Mouse (Mus musculus): ENCODE results near the gene Slfn2. TPM values are rescaled to one million over a fixed set of nuclear protein-coding genes. Genes with fewer than 3 reads are reported as not detected.
A peak's percentile ranks its signal among the peaks of the same experiment; 100 is the strongest.
"Not testable (repeated sequence)": the region's sequence is repeated elsewhere in the genome, so short reads cannot be mapped to it uniquely, and the experiment has no call there.

The Slfn2 gene
- total RNA-seq (2012; rRNA removed), result 0.26 and 2.0 TPM in 2 replicates

GRCm38 (mm10) chr11:83064946-83065345 lies at the start of gene Slfn2:
TSS of gene Slfn2 (plus strand) at chr11:83065112.
- H3K9ac ChIP-seq (ENCODE audit: insufficient read depth, low read depth, low read length, poor library complexity, severe bottlenecking), result no peak within 1 kb of the TSS
- no peak for DNase-seq (ENCODE audit: low read depth, low spot score)
- no peaks in the 10 kb centered on the region for H3K36me3 ChIP-seq (ENCODE audit: control insufficient read depth, insufficient read depth, low read length, poor library complexity, severe bottlenecking)

GRCm38 (mm10) chr11:83016093-83016492 lies 48.8 kb upstream of the Slfn2 start:
- H3K4me3 ChIP-seq (ENCODE audit: insufficient read depth in 1 of 2, low read depth in 1 of 2, low read length in 2 of 2, poor library complexity in 1 of 2, severe bottlenecking in 1 of 2), result no peak overlapping the region
- no peak for DNase-seq (ENCODE audit: low read depth, low spot score)
- TF ChIP-seq HCFC1 (IDR thresholded peaks at IDR 0.05; ENCODE audit: borderline replicate concordance, insufficient read depth, low read length), result no peak
- TF ChIP-seq CHD2 (IDR thresholded peaks at IDR 0.05; ENCODE audit: low read depth, low read length), result no peak
- no peak for TF ChIP-seq ZC3H11A (IDR thresholded peaks at IDR 0.05; ENCODE audit: borderline replicate concordance, low read depth, low read length)
- TF ChIP-seq ZNF384 (IDR thresholded peaks at IDR 0.05; ENCODE audit: low read depth, low read length), result no peak
- no peak for TF ChIP-seq MAFK (IDR thresholded peaks at IDR 0.05; ENCODE audit: insufficient read depth, low read depth, low read length)
- H3K4me1 ChIP-seq (ENCODE audit: control insufficient read depth in 2 of 2, insufficient read depth in 2 of 2, low read length in 2 of 2, poor library complexity in 1 of 2), result peaks cover 3 to 7% of the 10 kb centered on the region in 2 experiments
- in situ Hi-C loops (cut with MboI; ENCODE audit: low sequenced_read_pairs in 2 of 2, unreplicated experiment in 2 of 2), result no loop called here
- H3K9ac ChIP-seq (ENCODE audit: insufficient read depth, low read depth, low read length, poor library complexity, severe bottlenecking), result no peak overlapping the region
- H3K9me3 ChIP-seq (ENCODE audit: control insufficient read depth, insufficient read depth, low read depth, low read length), result no peaks in the 10 kb centered on the region
- H3K27ac ChIP-seq (ENCODE audit: insufficient read depth, low read depth, low read length, poor library complexity, severe bottlenecking), result no peak overlapping the region
- no peaks in the 10 kb centered on the region for H3K36me3 ChIP-seq (ENCODE audit: control insufficient read depth, insufficient read depth, low read length, poor library complexity, severe bottlenecking)

More at GRCm38 (mm10) chr11:83064946-83065345, at the start of gene Slfn2:
- Histone ChIP-seq H3K4me3 (ENCODE audit: insufficient read depth in 1 of 2, low read depth in 1 of 2, low read length in 2 of 2, poor library complexity in 1 of 2, severe bottlenecking in 1 of 2) (no peak within 1 kb of the TSS), H3K9me3 (ENCODE audit: control insufficient read depth, insufficient read depth, low read depth, low read length) (no peaks in the 10 kb centered on the region), H3K4me1 (ENCODE audit: control insufficient read depth in 2 of 2, insufficient read depth in 2 of 2, low read length in 2 of 2, poor library complexity in 1 of 2) (no peaks in the 10 kb centered on the region), H3K27ac (ENCODE audit: insufficient read depth, low read depth, low read length, poor library complexity, severe bottlenecking) (no peak within 1 kb of the TSS)
- in situ Hi-C loops (cut with MboI; ENCODE audit: low sequenced_read_pairs in 2 of 2, unreplicated experiment in 2 of 2), result loop anchor here in 1 of 2 experiments (25.0 kb wide), 1 partner anchor 347 kb away; the partner anchor contains the start of gene Rasl10b
- no peak for TF ChIP-seq ZNF384 (IDR thresholded peaks at IDR 0.05; ENCODE audit: low read depth, low read length)
- no peak for TF ChIP-seq MAFK (IDR thresholded peaks at IDR 0.05; ENCODE audit: insufficient read depth, low read depth, low read length)
- TF ChIP-seq HCFC1 (IDR thresholded peaks at IDR 0.05; ENCODE audit: borderline replicate concordance, insufficient read depth, low read length), result no peak
- no peak for TF ChIP-seq CHD2 (IDR thresholded peaks at IDR 0.05; ENCODE audit: low read depth, low read length)

GRCm38 (mm10) chr11:83019561-83020519 lies 45.1 kb upstream of the Slfn2 start:
- Histone ChIP-seq H3K4me3 (ENCODE audit: insufficient read depth in 1 of 2, low read depth in 1 of 2, low read length in 2 of 2, poor library complexity in 1 of 2, severe bottlenecking in 1 of 2) (peak overlapping the region; percentile 46 to 61), H3K9ac (ENCODE audit: insufficient read depth, low read depth, low read length, poor library complexity, severe bottlenecking) (peak overlapping the region; percentile 82)
- in situ Hi-C loops (cut with MboI; ENCODE audit: low sequenced_read_pairs in 2 of 2, unreplicated experiment in 2 of 2); H3K4me1 ChIP-seq (ENCODE audit: control insufficient read depth in 2 of 2, insufficient read depth in 2 of 2, low read length in 2 of 2, poor library complexity in 1 of 2); DNase-seq (ENCODE audit: low read depth, low spot score); H3K27ac ChIP-seq (ENCODE audit: insufficient read depth, low read depth, low read length, poor library complexity, severe bottlenecking); H3K9me3 ChIP-seq (ENCODE audit: control insufficient read depth, insufficient read depth, low read depth, low read length); H3K36me3 ChIP-seq (ENCODE audit: control insufficient read depth, insufficient read depth, low read length, poor library complexity, severe bottlenecking): not testable (repeated sequence)

GRCm38 (mm10) chr11:83020621-83021020 lies 44.3 kb upstream of the Slfn2 start, which contains the start of gene Slfn8:
TSS of gene Slfn8 (minus strand) at chr11:83020810.
- H3K4me3 ChIP-seq (ENCODE audit: insufficient read depth in 1 of 2, low read depth in 1 of 2, low read length in 2 of 2, poor library complexity in 1 of 2, severe bottlenecking in 1 of 2), result peak within 1 kb of the TSS; percentile 46 to 61
- H3K36me3 ChIP-seq (ENCODE audit: control insufficient read depth, insufficient read depth, low read length, poor library complexity, severe bottlenecking), result no peaks in the 10 kb centered on the region
- TF ChIP-seq MAFK (IDR thresholded peaks at IDR 0.05; ENCODE audit: insufficient read depth, low read depth, low read length) (no peak), ZNF384 (IDR thresholded peaks at IDR 0.05; ENCODE audit: low read depth, low read length) (no peak), CHD2 (IDR thresholded peaks at IDR 0.05; ENCODE audit: low read depth, low read length) (no peak), ZC3H11A (IDR thresholded peaks at IDR 0.05; ENCODE audit: borderline replicate concordance, low read depth, low read length) (no peak), HCFC1 (IDR thresholded peaks at IDR 0.05; ENCODE audit: borderline replicate concordance, insufficient read depth, low read length) (no peak)
- no peak for DNase-seq (ENCODE audit: low read depth, low spot score)
- in situ Hi-C loops (cut with MboI; ENCODE audit: low sequenced_read_pairs in 2 of 2, unreplicated experiment in 2 of 2), result no loop called here
- peaks cover 3 to 4% of the 10 kb centered on the region in 2 experiments; a peak in 3 of 4 replicates for H3K4me1 ChIP-seq (ENCODE audit: control insufficient read depth in 2 of 2, insufficient read depth in 2 of 2, low read length in 2 of 2, poor library complexity in 1 of 2)
- no peak within 1 kb of the TSS for H3K27ac ChIP-seq (ENCODE audit: insufficient read depth, low read depth, low read length, poor library complexity, severe bottlenecking)
- H3K9ac ChIP-seq (ENCODE audit: insufficient read depth, low read depth, low read length, poor library complexity, severe bottlenecking), result peak within 1 kb of the TSS; percentile 82
- no peaks in the 10 kb centered on the region for H3K9me3 ChIP-seq (ENCODE audit: control insufficient read depth, insufficient read depth, low read depth, low read length)

GRCm38 (mm10) chr11:83038686-83039085 lies 26.2 kb upstream of the Slfn2 start:
- DNase-seq (ENCODE audit: low read depth, low spot score); H3K27ac ChIP-seq (ENCODE audit: insufficient read depth, low read depth, low read length, poor library complexity, severe bottlenecking); H3K9ac ChIP-seq (ENCODE audit: insufficient read depth, low read depth, low read length, poor library complexity, severe bottlenecking); H3K4me1 ChIP-seq (ENCODE audit: control insufficient read depth in 2 of 2, insufficient read depth in 2 of 2, low read length in 2 of 2, poor library complexity in 1 of 2); in situ Hi-C loops (cut with MboI; ENCODE audit: low sequenced_read_pairs in 2 of 2, unreplicated experiment in 2 of 2); H3K9me3 ChIP-seq (ENCODE audit: control insufficient read depth, insufficient read depth, low read depth, low read length); H3K36me3 ChIP-seq (ENCODE audit: control insufficient read depth, insufficient read depth, low read length, poor library complexity, severe bottlenecking); H3K4me3 ChIP-seq (ENCODE audit: insufficient read depth in 1 of 2, low read depth in 1 of 2, low read length in 2 of 2, poor library complexity in 1 of 2, severe bottlenecking in 1 of 2): not testable (repeated sequence)

Measured in ES-E14 (cell line).